Mouse (Mus musculus): ENCODE results near the gene Atxn1. TPM values are rescaled to one million over a fixed set of nuclear protein-coding genes. Genes with fewer than 3 reads are reported as not detected.
A peak's percentile ranks its signal among the peaks of the same experiment; 100 is the strongest.

The Atxn1 gene
- polyA plus RNA-seq, 1 experiment from 2014 or later, result 6.3 TPM

DNA sequence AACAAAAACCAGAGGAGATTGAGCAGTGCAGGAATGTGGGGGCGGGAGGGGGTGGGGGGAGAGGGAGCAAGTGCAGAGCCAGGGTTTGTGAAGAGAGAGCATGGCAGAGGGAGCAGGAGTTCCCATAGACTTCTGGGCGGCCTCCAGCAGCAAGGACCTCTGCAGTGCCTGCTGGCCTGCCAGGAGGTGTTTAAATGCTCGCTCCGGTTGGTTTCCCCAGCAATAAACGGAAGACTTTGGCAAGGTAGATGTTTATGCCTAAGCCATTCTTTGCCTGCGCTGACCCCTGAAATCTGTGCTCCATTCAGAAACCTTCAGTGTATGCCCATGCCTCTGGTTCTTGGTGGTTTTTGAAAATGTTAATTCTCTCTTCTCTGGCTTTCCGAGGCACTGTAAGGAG, 438.6 kb downstream of the Atxn1 start:
- no peak overlapping the region for H3K4me2 ChIP-seq (replicated peaks)
- no peak overlapping the region for H3K9ac ChIP-seq (replicated peaks)
- H3K36me3 ChIP-seq, result no peaks in the 10 kb centered on the region
- peak overlapping the region; percentile 19 for H3K27ac ChIP-seq
- H3K4me3 ChIP-seq (replicated peaks), result no peak overlapping the region
- peaks cover 23% of the 10 kb centered on the region for H3K4me1 ChIP-seq (replicated peaks)
- 20% methylated on average over 7 of the region's 7 CpGs for WGBS
- ATAC-seq, result peak; percentile 34; the same call in 1 of the 2 replicates
- H3K27me3 ChIP-seq, result no peaks in the 10 kb centered on the region
- H3K9me3 ChIP-seq, result no peaks in the 10 kb centered on the region

DNA sequence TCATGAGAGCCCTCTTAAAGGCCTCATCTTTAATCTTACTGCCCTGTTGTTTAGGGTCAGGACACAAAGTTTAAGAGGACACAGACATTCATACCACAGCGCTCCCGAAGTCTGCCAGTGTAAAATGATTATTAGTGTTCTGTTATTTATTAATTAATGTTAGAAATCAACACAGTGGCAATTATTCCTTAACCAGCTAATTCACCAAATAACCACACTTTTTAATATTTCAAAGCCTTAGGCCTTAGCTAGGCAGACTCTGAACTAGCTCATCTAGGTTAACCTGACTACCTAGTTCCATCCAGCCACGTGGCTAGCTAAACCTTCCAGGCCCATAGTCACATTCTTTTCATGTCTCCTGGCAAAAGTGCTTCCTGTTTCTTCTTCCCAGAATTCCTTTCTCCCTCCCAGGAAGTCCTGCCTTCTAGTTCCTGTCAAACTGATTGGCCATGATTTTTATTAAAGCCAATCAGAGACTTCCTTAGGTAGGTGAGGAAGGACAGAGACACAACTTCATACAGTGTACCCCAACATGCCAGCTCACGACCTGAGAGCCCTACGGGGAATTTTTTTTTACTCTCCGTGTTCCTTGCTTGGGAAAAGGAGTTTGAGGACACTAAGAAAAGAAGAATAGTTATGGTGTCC, 439.9 kb downstream of the Atxn1 start:
- H3K36me3 ChIP-seq, result no peaks in the 10 kb centered on the region
- H3K27ac ChIP-seq, result no peak overlapping the region
- no peak overlapping the region for H3K4me3 ChIP-seq (replicated peaks)
- H3K9ac ChIP-seq (replicated peaks), result no peak overlapping the region
- no peaks in the 10 kb centered on the region for H3K27me3 ChIP-seq
- H3K4me2 ChIP-seq (replicated peaks), result no peak overlapping the region
- 89% methylated on average over 6 of the region's 6 CpGs for WGBS
- ATAC-seq, result no peak
- no peaks in the 10 kb centered on the region for H3K9me3 ChIP-seq
- peaks cover 12% of the 10 kb centered on the region for H3K4me1 ChIP-seq (replicated peaks)

DNA sequence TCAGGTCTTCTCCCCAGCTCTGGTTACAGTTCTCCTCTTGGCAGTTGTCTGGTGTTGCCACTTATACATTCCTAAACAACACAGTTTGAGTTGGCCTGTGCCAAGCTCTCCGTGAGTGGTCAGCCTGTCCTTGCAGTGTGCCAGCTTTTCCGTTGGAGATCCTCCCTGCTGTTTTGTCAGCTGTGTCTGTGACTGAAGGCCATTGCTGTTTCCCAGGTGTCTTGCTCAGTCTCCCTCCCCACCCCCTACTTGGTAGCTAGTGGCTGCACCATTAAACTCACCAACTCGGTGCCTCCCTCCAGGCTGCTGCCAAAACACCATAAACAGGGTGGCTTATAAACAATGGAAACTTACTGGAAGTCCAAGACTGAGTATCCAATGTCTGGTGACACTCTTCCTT, 440.5 kb downstream of the Atxn1 start:
- no peak overlapping the region for H3K9ac ChIP-seq (replicated peaks)
- no peaks in the 10 kb centered on the region for H3K27me3 ChIP-seq
- H3K36me3 ChIP-seq, result no peaks in the 10 kb centered on the region
- H3K4me2 ChIP-seq (replicated peaks), result no peak overlapping the region
- peaks cover 12% of the 10 kb centered on the region for H3K4me1 ChIP-seq (replicated peaks)
- WGBS, result 66% methylated on average over 3 of the region's 3 CpGs
- no peak for ATAC-seq
- no peak overlapping the region for H3K4me3 ChIP-seq (replicated peaks)
- H3K27ac ChIP-seq, result no peak overlapping the region
- H3K9me3 ChIP-seq, result no peaks in the 10 kb centered on the region

DNA sequence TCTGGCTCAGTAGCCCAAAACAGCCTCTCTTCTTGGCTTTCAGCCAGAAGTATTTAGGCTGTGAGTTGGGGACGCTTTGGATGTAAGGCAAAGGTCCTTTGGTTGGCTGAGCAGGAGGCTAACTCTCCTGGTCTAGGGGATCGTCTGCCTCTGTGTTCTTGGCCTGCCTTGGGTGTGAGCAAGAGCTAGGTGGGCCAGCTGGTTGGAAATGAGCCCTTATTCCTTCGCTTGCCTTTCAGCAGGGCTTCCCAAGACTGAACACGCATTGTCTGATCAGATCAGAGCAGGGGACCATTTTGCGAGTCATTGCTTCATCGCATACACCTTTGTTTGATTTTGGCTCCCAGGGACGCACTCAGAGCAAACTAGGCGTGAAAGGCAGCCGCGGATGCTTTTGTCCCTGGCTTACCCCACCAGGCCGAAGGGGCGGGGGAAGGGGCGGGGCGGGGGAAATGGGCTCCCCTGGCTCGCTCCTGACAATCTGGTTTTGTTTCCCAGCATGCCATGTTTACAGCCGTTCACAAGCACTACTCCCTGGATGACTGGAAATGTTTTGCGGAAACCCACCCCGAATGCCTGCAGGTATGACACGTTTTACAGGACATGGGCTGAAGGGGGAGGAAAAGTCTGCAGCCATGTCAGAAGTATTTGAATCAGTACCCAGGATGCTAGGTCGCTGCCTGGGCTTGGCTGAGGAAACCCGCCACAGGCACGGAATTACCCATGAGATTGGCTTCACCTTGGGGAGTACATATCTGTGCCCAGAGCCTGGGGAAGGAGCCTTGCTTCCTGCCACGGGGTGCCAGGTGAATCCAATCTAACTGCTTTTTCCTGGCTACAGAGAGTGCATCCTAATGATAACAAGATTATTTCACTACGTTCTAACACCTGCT, 448.1 kb downstream of the Atxn1 start:
- H3K9me3 ChIP-seq, result no peaks in the 10 kb centered on the region
- H3K27ac ChIP-seq, result peak overlapping the region; percentile 62
- peak overlapping the region; percentile 34 for H3K4me3 ChIP-seq (replicated peaks)
- H3K4me1 ChIP-seq (replicated peaks), result peaks cover 38% of the 10 kb centered on the region
- peak overlapping the region; percentile 42 for H3K9ac ChIP-seq (replicated peaks)
- ATAC-seq, result peak; percentile 82
- 2% methylated on average over 24 of the region's 24 CpGs for WGBS
- no peaks in the 10 kb centered on the region for H3K36me3 ChIP-seq
- peaks cover 4% of the 10 kb centered on the region; the same call in 1 of the 2 replicates for H3K27me3 ChIP-seq
- H3K4me2 ChIP-seq (replicated peaks), result peak overlapping the region; percentile 61

DNA sequence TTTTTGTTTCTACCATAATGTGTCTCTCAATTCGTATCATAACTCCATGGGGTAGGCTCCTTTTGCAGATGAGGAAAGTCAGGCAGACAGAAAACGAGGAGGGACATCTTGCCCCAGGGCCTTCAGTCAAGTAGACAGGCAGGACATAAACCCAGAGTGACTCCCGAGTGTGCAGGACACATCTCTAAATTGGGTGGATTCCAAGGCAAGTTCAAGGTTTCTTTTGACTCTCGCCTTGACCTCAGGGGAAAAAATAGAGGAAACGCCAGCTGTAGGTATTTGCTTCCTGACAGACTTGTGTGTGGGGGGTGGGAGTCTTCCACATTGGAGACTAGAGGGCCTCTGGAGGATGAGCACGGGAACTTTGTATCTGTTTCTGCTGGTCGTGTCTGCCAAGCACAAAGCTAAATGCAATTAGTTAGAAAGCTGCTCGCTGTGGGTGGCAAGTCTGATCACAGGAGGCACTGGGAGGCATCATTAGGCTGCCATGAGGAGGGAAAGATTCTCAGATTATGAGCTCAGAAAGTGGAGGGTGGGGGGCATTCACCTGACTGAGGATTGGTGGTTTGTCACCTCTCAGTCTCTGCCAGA, 449.9 kb downstream of the Atxn1 start:
- Histone ChIP-seq H3K4me3 (replicated peaks) (no peak overlapping the region), H3K9ac (replicated peaks) (no peak overlapping the region), H3K9me3 (no peaks in the 10 kb centered on the region), H3K27ac (no peak overlapping the region), H3K4me2 (replicated peaks) (no peak overlapping the region), H3K36me3 (no peaks in the 10 kb centered on the region), H3K27me3 (peaks cover 7% of the 10 kb centered on the region; the same call in 1 of the 2 replicates), H3K4me1 (replicated peaks) (peaks cover 38% of the 10 kb centered on the region)
- ATAC-seq, result no peak
- 59% methylated on average over 8 of the region's 8 CpGs for WGBS

DNA sequence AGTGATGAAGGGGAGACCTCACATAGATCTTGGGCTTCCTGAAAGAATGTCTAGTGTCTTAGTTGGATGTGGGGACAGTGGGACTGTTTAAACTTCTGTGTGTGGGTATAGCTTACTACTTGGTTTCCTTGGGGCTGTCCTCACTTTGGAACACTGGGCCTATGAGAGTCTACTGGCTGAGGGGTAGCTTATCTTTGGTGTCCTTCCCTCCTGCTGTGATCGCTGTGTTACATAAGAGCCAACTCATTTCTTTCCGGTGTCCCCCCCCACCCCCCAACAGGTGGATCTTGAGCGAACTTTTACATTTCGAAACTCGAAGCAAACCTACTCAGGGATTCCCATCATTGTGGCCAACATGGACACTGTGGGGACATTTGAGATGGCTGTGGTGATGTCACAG, 450.7 kb downstream of the Atxn1 start:
- Histone ChIP-seq H3K4me2 (replicated peaks) (no peak overlapping the region), H3K27ac (no peak overlapping the region), H3K36me3 (no peaks in the 10 kb centered on the region), H3K9me3 (no peaks in the 10 kb centered on the region), H3K27me3 (peaks cover 15% of the 10 kb centered on the region; the same call in 1 of the 2 replicates), H3K9ac (replicated peaks) (no peak overlapping the region), H3K4me3 (replicated peaks) (no peak overlapping the region), H3K4me1 (replicated peaks) (peaks cover 38% of the 10 kb centered on the region)
- ATAC-seq, result no peak
- WGBS, result 90% methylated on average over 5 of the region's 5 CpGs

DNA sequence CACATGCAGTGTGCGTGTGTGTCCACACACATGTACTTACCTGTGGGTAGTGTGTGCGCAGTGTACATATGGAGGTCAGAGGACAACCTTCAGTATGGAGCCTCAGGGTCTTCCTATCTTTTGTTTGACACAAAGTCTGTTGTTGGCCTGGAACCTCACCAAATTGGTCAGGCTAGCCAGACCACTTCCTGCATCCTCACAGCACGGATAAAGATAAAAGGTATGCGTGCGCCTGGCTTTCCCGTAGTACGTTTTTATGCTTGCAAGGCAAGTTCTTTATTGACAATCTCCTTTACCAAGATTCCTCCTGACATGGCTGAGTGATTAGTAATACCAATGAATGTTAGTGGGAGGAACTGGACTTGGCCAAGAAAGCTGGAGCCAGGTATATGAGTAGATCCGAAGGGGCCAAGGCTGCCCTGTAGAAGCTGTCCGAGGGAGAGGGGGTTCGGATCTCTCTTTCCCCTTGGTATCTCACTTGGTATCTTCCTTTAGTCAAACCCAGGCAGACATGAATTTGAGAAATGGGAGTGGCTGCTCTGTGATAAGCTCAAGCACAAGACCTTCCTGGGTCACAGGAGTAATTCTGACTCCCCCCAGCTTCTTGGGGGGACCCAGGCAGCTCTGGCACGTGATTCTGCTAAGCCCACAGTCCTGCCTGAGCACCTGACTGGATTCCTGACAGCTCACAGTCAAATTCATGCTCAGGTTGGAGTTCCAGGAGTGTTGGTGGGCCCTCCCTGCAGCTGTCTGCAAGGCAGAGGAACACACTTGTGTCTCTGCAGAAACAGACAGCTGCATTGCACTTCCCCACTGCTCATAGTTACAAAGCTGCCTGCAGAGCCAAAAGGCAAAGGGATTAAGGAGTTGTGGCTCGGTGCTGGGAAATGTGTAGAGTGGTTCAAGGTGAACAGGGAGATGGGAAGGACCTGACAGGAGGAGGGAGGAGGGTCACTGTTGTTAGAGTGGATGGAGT, 451.5 kb downstream of the Atxn1 start:
- Histone ChIP-seq H3K4me1 (replicated peaks) (peaks cover 44% of the 10 kb centered on the region), H3K27me3 (peaks cover 17% of the 10 kb centered on the region; the same call in 1 of the 2 replicates), H3K27ac (no peak overlapping the region), H3K4me2 (replicated peaks) (no peak overlapping the region), H3K36me3 (no peaks in the 10 kb centered on the region), H3K9me3 (no peaks in the 10 kb centered on the region), H3K4me3 (replicated peaks) (no peak overlapping the region), H3K9ac (replicated peaks) (no peak overlapping the region)
- ATAC-seq, result no peak
- WGBS, result 77% methylated on average over 12 of the region's 12 CpGs

DNA sequence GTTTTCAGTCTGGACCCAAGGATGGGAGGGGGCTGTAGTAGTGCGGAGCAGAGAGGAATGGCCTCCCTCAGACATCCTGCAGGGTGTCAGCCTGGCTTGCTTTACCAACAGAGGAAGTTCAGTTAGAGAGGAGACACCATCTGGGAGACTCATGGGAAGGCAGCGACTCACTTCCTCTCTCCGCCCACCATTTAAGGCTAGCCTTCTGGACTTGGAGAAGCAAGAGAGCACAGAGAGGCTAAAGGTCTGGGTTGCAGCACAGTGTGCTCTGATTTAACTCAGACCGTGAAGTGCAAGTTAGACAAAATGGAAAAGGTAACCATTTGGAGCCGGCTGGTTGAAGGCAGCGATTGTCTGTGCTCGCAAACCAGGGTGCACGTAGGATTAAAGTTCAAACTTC, 452.3 kb downstream of the Atxn1 start:
- Histone ChIP-seq H3K27me3 (peaks cover 20% of the 10 kb centered on the region; the same call in 1 of the 2 replicates), H3K27ac (no peak overlapping the region), H3K4me1 (replicated peaks) (peaks cover 49% of the 10 kb centered on the region), H3K4me2 (replicated peaks) (no peak overlapping the region), H3K9ac (replicated peaks) (no peak overlapping the region), H3K4me3 (replicated peaks) (no peak overlapping the region), H3K36me3 (no peaks in the 10 kb centered on the region), H3K9me3 (no peaks in the 10 kb centered on the region)
- WGBS, result 86% methylated on average over 8 of the region's 8 CpGs
- no peak for ATAC-seq

DNA sequence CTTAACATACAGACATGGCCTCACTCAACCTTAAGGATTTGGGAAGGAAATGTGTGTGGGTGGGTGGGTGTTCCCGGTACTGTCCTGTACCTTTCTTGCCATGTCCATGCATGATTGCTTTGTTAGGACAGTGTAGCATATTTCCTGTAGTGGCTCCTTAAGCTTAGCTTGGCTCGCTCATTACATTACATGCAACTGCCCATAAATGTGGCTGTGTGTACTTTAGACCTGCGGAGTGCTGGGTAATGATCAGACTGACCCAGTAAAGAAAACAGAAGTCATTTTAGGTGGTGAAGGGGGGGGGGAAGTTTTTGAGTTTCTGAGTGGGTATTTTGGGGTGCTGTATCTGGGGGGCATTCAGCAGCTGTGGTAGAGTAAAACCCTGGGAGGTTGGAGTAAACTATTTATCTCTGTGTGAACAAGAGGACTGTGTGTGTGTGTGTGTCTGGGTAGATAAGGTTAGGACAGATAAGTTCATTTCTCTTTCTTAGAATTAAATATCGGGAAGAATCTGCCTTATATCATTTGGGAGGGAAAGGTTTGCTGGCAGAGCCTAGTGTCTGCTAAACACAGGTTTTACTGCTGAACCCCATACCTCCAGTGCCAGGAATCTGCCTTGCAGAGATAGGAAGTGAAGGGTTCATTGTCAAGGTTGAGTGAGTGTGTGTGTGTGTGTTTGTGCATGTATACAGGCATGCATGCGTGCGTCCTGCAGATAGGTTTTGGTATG, 452.9 kb downstream of the Atxn1 start:
- no peak overlapping the region for H3K27ac ChIP-seq
- H3K9me3 ChIP-seq, result no peaks in the 10 kb centered on the region
- no peak overlapping the region for H3K9ac ChIP-seq (replicated peaks)
- 89% methylated on average over 6 of the region's 6 CpGs for WGBS
- peaks cover 23% of the 10 kb centered on the region; the same call in 1 of the 2 replicates for H3K27me3 ChIP-seq
- peaks cover 43% of the 10 kb centered on the region for H3K4me1 ChIP-seq (replicated peaks)
- no peak overlapping the region for H3K4me2 ChIP-seq (replicated peaks)
- no peaks in the 10 kb centered on the region for H3K36me3 ChIP-seq
- ATAC-seq, result no peak
- H3K4me3 ChIP-seq (replicated peaks), result no peak overlapping the region

DNA sequence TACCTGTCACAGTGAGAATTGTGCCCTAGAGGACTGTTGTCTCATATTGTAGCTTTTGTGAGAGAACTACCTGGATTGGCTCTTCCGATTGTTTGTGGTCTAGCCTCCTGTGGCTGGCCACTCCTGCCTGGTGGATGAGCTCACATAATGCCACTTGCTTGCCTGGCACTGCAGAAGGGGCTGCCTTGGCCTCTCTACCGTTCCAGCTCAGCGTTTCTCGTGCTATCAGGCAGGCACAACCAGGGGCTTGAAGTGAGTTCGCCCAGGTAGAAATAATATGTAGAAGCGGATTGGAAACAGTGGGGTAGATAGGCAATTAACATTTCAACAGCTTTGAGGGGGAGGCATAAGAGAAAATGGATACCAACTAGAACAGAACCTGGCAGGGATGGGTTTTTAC, 455.4 kb downstream of the Atxn1 start:
- WGBS, result 67% methylated on average over 6 of the region's 6 CpGs
- Histone ChIP-seq H3K27ac (no peak overlapping the region), H3K9me3 (no peaks in the 10 kb centered on the region), H3K9ac (replicated peaks) (no peak overlapping the region), H3K36me3 (no peaks in the 10 kb centered on the region), H3K4me1 (replicated peaks) (peaks cover 20% of the 10 kb centered on the region), H3K4me3 (replicated peaks) (no peak overlapping the region), H3K27me3 (peaks cover 23% of the 10 kb centered on the region; the same call in 1 of the 2 replicates), H3K4me2 (replicated peaks) (no peak overlapping the region)
- no peak for ATAC-seq

DNA sequence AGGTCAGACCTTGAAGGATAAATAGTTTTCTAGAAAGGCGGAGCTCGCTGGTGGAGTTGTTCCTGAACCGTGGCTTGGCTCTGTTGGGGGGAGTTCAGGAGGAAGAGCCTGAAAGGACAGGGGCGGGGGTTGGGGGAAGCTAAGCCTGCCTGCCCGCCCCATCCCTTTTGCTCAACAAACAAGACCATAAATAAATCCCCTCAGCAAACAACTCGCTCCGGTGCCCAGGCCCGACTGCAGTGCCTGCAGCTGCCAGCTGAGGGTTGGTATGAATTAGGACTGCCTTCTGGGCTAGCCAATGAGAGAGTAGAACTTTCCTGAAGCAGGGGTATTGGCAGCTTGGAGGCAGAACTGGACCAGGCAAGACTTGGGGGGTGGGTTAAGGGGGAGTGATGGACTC, 456.3 kb downstream of the Atxn1 start:
- no peak overlapping the region; the same call in 1 of the 2 replicates for H3K9ac ChIP-seq (replicated peaks)
- WGBS, result 2% methylated on average over 8 of the region's 8 CpGs
- no peak overlapping the region for H3K27ac ChIP-seq

More for the DNA sequence above, 456.3 kb downstream of the Atxn1 start:
- ATAC-seq, result peak; percentile 74
- H3K27me3 ChIP-seq, result peaks cover 20% of the 10 kb centered on the region; the same call in 1 of the 2 replicates
- H3K4me1 ChIP-seq (replicated peaks), result peaks cover 15% of the 10 kb centered on the region
- no peaks in the 10 kb centered on the region for H3K9me3 ChIP-seq
- H3K36me3 ChIP-seq, result no peaks in the 10 kb centered on the region
- H3K4me3 ChIP-seq (replicated peaks), result peak overlapping the region; percentile 56
- H3K4me2 ChIP-seq (replicated peaks), result peak overlapping the region; percentile 91
